Mouse (Mus musculus) myocyte (in vitro differentiated cells): ENCODE data around the gene Rere.

ENCODE experiments used
- CEBPB ChIP-seq: IDR thresholded peaks from 2 replicates; pipeline ENCODE4 v1.6.1; 2011; ENCODE audit warnings: mild to moderate bottlenecking, moderate library complexity; ENCODE audit not compliant: poor library complexity, insufficient read depth, severe bottlenecking
- MYOD1 ChIP-seq, 3 experiments: IDR thresholded peaks; one replicate each; pipeline ENCODE4 v1.6.1; 2011; ENCODE audit warnings: control low read depth in 2 of 3, low read depth in 2 of 3, mild to moderate bottlenecking in 2 of 3, moderate library complexity in 1 of 3; ENCODE audit not compliant: insufficient read length in 2 of 3, control insufficient read depth in 1 of 3
- POLR2A ChIP-seq: IDR thresholded peaks from one replicate; pipeline ENCODE4 v1.6.1; 2011; ENCODE audit warnings: low read depth, mild to moderate bottlenecking, control low read depth, moderate library complexity; ENCODE audit not compliant: insufficient read length
- TCF12 ChIP-seq: IDR thresholded peaks from one replicate; pipeline ENCODE4 v1.6.1; 2011; ENCODE audit warnings: mild to moderate bottlenecking, control low read depth; ENCODE audit not compliant: poor library complexity, insufficient read depth, severe bottlenecking

GRCm38 (mm10) chr4:150262301-150262700 is 19.1 kb upstream of the Rere start:
- TF ChIP-seq POLR2A (no peak), TCF12 (no peak), CEBPB (no peak), MYOD1 (IDR thresholded peaks at IDR 0.05; ENCODE audit: control insufficient read depth in 1 of 3, insufficient read length in 2 of 3, low read depth in 2 of 3) (no peak)
